Mouse (Mus musculus) MEL (cell line): ENCODE measurements around the gene Nsg1. TPM values are rescaled to one million over a fixed set of nuclear protein-coding genes. Genes with fewer than 3 reads are reported as not detected.

ENCODE experiments used
- DNase-seq: peaks from one replicate; pipeline ENCODE4 v3.0.0; 2011; ENCODE audit warnings: low read depth, low spot score
- H3K27ac ChIP-seq: 2 replicates; pipeline ENCODE4 v1.5.1; 2012; ENCODE audit warnings: low read depth, mild to moderate bottlenecking, control low read depth, low read length, moderate library complexity; ENCODE audit not compliant: control insufficient read depth
- H3K27me3 ChIP-seq, 2 experiments: fragments of 150-350 bp in 1 of 2; sonication (generic) in 1 of 2; 2 replicates each; pipeline ENCODE4 v1.6.1; 2012; ENCODE audit warnings: low read length in 2 of 2, mild to moderate bottlenecking in 2 of 2, improper control_type of control experiment in 1 of 2, moderate library complexity in 1 of 2; ENCODE audit not compliant: insufficient read depth in 2 of 2, control insufficient read depth in 1 of 2
- H3K36me3 ChIP-seq, 2 experiments: 2 replicates each; pipeline ENCODE4 v1.6.1; 2012 to 2014; ENCODE audit warnings: low read length in 2 of 2, improper control_type of control experiment in 1 of 2, inconsistent platforms in 1 of 2, mild to moderate bottlenecking in 1 of 2; ENCODE audit not compliant: insufficient read depth in 2 of 2, control insufficient read depth in 1 of 2
- H3K4me1 ChIP-seq, 2 experiments: fragments of 150-350 bp in 1 of 2; sonication (generic) in 1 of 2; 2 replicates each; pipeline ENCODE4 v1.6.1; 2012; ENCODE audit warnings: low read length in 2 of 2, improper control_type of control experiment in 1 of 2, mild to moderate bottlenecking in 1 of 2; ENCODE audit not compliant: insufficient read depth in 2 of 2, control insufficient read depth in 1 of 2
- H3K4me3 ChIP-seq, 2 experiments: fragments of 150-350 bp in 1 of 2; sonication (generic) in 1 of 2; 2 replicates each; pipeline ENCODE4 v1.5.1; 2012; ENCODE audit warnings: low read depth in 2 of 2, low read length in 2 of 2, mild to moderate bottlenecking in 2 of 2, moderate library complexity in 2 of 2, control low read depth in 1 of 2, improper control_type of control experiment in 1 of 2; ENCODE audit not compliant: control insufficient read depth in 1 of 2, insufficient read depth in 1 of 2
- H3K79me2 ChIP-seq: 2 replicates; pipeline ENCODE4 v1.6.1; 2012; ENCODE audit warnings: mild to moderate bottlenecking, low read length, moderate library complexity; ENCODE audit not compliant: control insufficient read depth, poor library complexity, insufficient read depth
- H3K9ac ChIP-seq: 2 replicates; pipeline ENCODE4 v1.6.1; 2012; ENCODE audit warnings: low read depth, mild to moderate bottlenecking, control low read depth, low read length, moderate library complexity; ENCODE audit not compliant: control insufficient read depth, poor library complexity, severe bottlenecking
- H3K9me3 ChIP-seq: fragments of 150-350 bp; sonication (generic); replicated peaks from 2 replicates; pipeline ENCODE4 v1.6.1; 2012; ENCODE audit warnings: mild to moderate bottlenecking, low read length, improper control_type of control experiment, moderate library complexity; ENCODE audit not compliant: insufficient read depth
- BHLHE40 ChIP-seq: IDR thresholded peaks from 2 replicates; pipeline ENCODE4 v1.6.1; 2012; ENCODE audit warnings: low read depth, mild to moderate bottlenecking, inconsistent platforms, low read length, improper control_type of control experiment, borderline replicate concordance
- CTCF ChIP-seq, 3 experiments: IDR thresholded peaks in 2 of 3; conservative IDR thresholded peaks in 1 of 3; 2 replicates each; pipeline ENCODE4 v1.5.1; 2011 to 2012; ENCODE audit warnings: low read length in 3 of 3, low read depth in 2 of 3, mild to moderate bottlenecking in 2 of 3, improper control_type of control experiment in 1 of 3, inconsistent platforms in 1 of 3, mixed read lengths in 1 of 3, moderate library complexity in 1 of 3; ENCODE audit not compliant: control insufficient read depth in 1 of 3, insufficient read depth in 1 of 3, poor library complexity in 1 of 3, severe bottlenecking in 1 of 3
- ELF1 ChIP-seq: IDR thresholded peaks from 2 replicates; pipeline ENCODE4 v1.6.1; 2014; ENCODE audit warnings: low read depth, mild to moderate bottlenecking, inconsistent platforms, low read length, improper control_type of control experiment, moderate library complexity
- ETS1 ChIP-seq: IDR thresholded peaks from 2 replicates; pipeline ENCODE4 v1.6.1; 2012; ENCODE audit warnings: low read depth, mild to moderate bottlenecking, inconsistent platforms, low read length, improper control_type of control experiment, moderate library complexity
- GABPA ChIP-seq: IDR thresholded peaks from 2 replicates; pipeline ENCODE4 v1.6.1; 2012; ENCODE audit warnings: low read depth, mild to moderate bottlenecking, inconsistent platforms, low read length, improper control_type of control experiment, moderate library complexity
- HCFC1 ChIP-seq: IDR thresholded peaks from 2 replicates; pipeline ENCODE4 v1.6.1; 2012; ENCODE audit warnings: low read depth, mild to moderate bottlenecking, inconsistent platforms, low read length, improper control_type of control experiment, moderate library complexity
- JUND ChIP-seq: IDR thresholded peaks from 2 replicates; pipeline ENCODE4 v1.6.1; 2011; ENCODE audit warnings: low read depth, mild to moderate bottlenecking, improper control_type of control experiment, low read length
- MAFK ChIP-seq: IDR thresholded peaks from 2 replicates; pipeline ENCODE4 v1.6.1; 2011; ENCODE audit warnings: low read depth, mild to moderate bottlenecking, low read length, improper control_type of control experiment, borderline replicate concordance
- MAZ ChIP-seq: IDR thresholded peaks from 2 replicates; pipeline ENCODE4 v1.6.1; 2012; ENCODE audit warnings: low read depth, mild to moderate bottlenecking, inconsistent platforms, low read length, improper control_type of control experiment
- MEF2A ChIP-seq: IDR thresholded peaks from 2 replicates; pipeline ENCODE4 v1.6.1; 2014; ENCODE audit warnings: low read depth, mild to moderate bottlenecking, inconsistent platforms, low read length, improper control_type of control experiment; ENCODE audit not compliant: poor library complexity, insufficient replicate concordance, severe bottlenecking; ENCODE audit errors: extremely low read depth
- MYB ChIP-seq: IDR thresholded peaks from 2 replicates; pipeline ENCODE4 v1.6.1; 2011; ENCODE audit warnings: mild to moderate bottlenecking, low read depth, low read length, improper control_type of control experiment
- POLR2AphosphoS5 ChIP-seq: IDR thresholded peaks from 2 replicates; pipeline ENCODE4 v1.6.1; 2012; ENCODE audit warnings: low read depth, borderline replicate concordance, mild to moderate bottlenecking, inconsistent platforms, low read length, moderate library complexity, mixed read lengths
- RAD21 ChIP-seq: IDR thresholded peaks from 2 replicates; pipeline ENCODE4 v1.6.1; 2011; ENCODE audit warnings: mild to moderate bottlenecking, low read depth, low read length, improper control_type of control experiment
- SMC3 ChIP-seq: IDR thresholded peaks from 2 replicates; pipeline ENCODE4 v1.6.1; 2011; ENCODE audit warnings: low read depth, low read length, improper control_type of control experiment
- ZC3H11A ChIP-seq: IDR thresholded peaks from 2 replicates; pipeline ENCODE4 v1.6.1; 2012; ENCODE audit warnings: low read depth, mild to moderate bottlenecking, inconsistent platforms, low read length, improper control_type of control experiment
- ZKSCAN1 ChIP-seq: IDR thresholded peaks from 2 replicates; pipeline ENCODE4 v1.6.1; 2012; ENCODE audit warnings: low read depth, mild to moderate bottlenecking, inconsistent platforms, low read length, improper control_type of control experiment, moderate library complexity
- polyA plus RNA-seq, 2 experiments: library from polyadenylated mRNA; stranded (reverse) in 1 of 2; unstranded in 1 of 2; fragments of >175 nt in 1 of 2; fragments of >200 nt in 1 of 2; gene quantifications; 2 replicates each; pipeline versions ENCODE4 v1.2.1 to v1.2.4; 2012; ENCODE audit warnings: low replicate concordance in 2 of 2, low read depth in 1 of 2; ENCODE audit not compliant: insufficient read length in 2 of 2, insufficient read depth in 1 of 2, missing spikeins in 1 of 2
- total RNA-seq: library from RNA; depleted of rRNA; stranded (reverse); fragments of 300-350 nt; gene quantifications from 2 replicates; pipeline ENCODE4 v1.2.3, GENCODE M21; 2012

Nsg1 gene
- total and polyA plus RNA-seq, 3 experiments = 0.12 to 0.18 TPM; not detected in 1

GRCm38 (mm10) chr5:38091046-38091965 lies 68.4 kb downstream of the Nsg1 start:
- no peak overlapping the region for H3K4me3 ChIP-seq
- peak; percentile 81 for DNase-seq

GRCm38 (mm10) chr5:38090581-38090980 lies 69.1 kb downstream of the Nsg1 start:
- no peak overlapping the region for H3K4me3 ChIP-seq
- TF ChIP-seq ZC3H11A (no peak), MAFK (no peak), HCFC1 (no peak), ZKSCAN1 (no peak), MYB (no peak), POLR2AphosphoS5 (no peak), MAZ (no peak), RAD21 (no peak), ELF1 (no peak)
- no peak for DNase-seq

More at GRCm38 (mm10) chr5:38091046-38091965, 68.4 kb downstream of the Nsg1 start:
- Histone ChIP-seq H3K27ac (no peak overlapping the region), H3K4me1 (no peaks in the 10 kb centered on the region), H3K36me3 (no peaks in the 10 kb centered on the region), H3K79me2 (no peaks in the 10 kb centered on the region), H3K27me3 (no peaks in the 10 kb centered on the region), H3K9me3 (no peaks in the 10 kb centered on the region), H3K9ac (no peak overlapping the region)
- TF ChIP-seq BHLHE40 (no peak), ETS1 (no peak), POLR2AphosphoS5 (no peak), GABPA (no peak), RAD21 (peak; percentile 81), CTCF (IDR thresholded peaks at IDR 0.05 in 2 of 3, conservative IDR thresholded peaks at IDR 0.05 in 1 of 3; ENCODE audit: control insufficient read depth in 1 of 3, insufficient read depth in 1 of 3, low read depth in 2 of 3, low read length in 3 of 3, poor library complexity in 1 of 3, severe bottlenecking in 1 of 3) (peak; percentile 65 to 92 (median 86)), SMC3 (peak; percentile 63), MEF2A (no peak), JUND (no peak)

More at GRCm38 (mm10) chr5:38090581-38090980, 69.1 kb downstream of the Nsg1 start:
- H3K4me1 ChIP-seq = no peaks in the 10 kb centered on the region
- H3K36me3 ChIP-seq = no peaks in the 10 kb centered on the region
- no peak overlapping the region for H3K9ac ChIP-seq
- H3K79me2 ChIP-seq = no peaks in the 10 kb centered on the region
- H3K9me3 ChIP-seq = no peaks in the 10 kb centered on the region
- H3K27ac ChIP-seq = no peak overlapping the region
- H3K27me3 ChIP-seq = no peaks in the 10 kb centered on the region
